Mouse (Mus musculus) stomach, postnatal 0 days (tissue): ENCODE results near the gene Snai1. TPM values are rescaled to one million over a fixed set of nuclear protein-coding genes. Genes with fewer than 3 reads are reported as not detected.

Experiments used
- ATAC-seq: fragments of 200-750 bp; cut with Nextera tagmentation; 2 replicates; pipeline ENCODE4 v1.8.0; 2017; ENCODE audit not compliant: low FRiP score, low TSS enrichment
- DNase-seq: peaks from one replicate; pipeline ENCODE4 v3.0.0-alpha.2; 2016; ENCODE audit warnings: low spot score
- H3K27ac ChIP-seq: fragments of 300-500 bp; sonication (generic); replicated peaks from 2 replicates; pipeline ENCODE4 v1.5.1; 2014; ENCODE audit warnings: mild to moderate bottlenecking, control low read depth
- H3K27me3 ChIP-seq: fragments of 300-500 bp; sonication (generic); 2 replicates; pipeline ENCODE4 v1.6.1; 2014; ENCODE audit warnings: low read length; ENCODE audit not compliant: control insufficient read depth, insufficient read depth
- H3K36me3 ChIP-seq: fragments of 300-500 bp; sonication (generic); 2 replicates; pipeline ENCODE4 v1.6.1; 2014; ENCODE audit warnings: low read length, mixed read lengths; ENCODE audit not compliant: control insufficient read depth, insufficient read depth
- H3K4me1 ChIP-seq: fragments of 300-500 bp; sonication (generic); replicated peaks from 2 replicates; pipeline ENCODE4 v1.6.1; 2014; ENCODE audit warnings: antibody characterized with exemption; ENCODE audit not compliant: control insufficient read depth, insufficient read depth
- H3K4me2 ChIP-seq: fragments of 300-500 bp; sonication (generic); replicated peaks from 2 replicates; pipeline ENCODE4 v1.6.1; 2014; ENCODE audit warnings: low read depth, mild to moderate bottlenecking, control low read depth, moderate library complexity
- H3K4me3 ChIP-seq: fragments of 300-500 bp; sonication (generic); 2 replicates; pipeline ENCODE4 v1.5.1; 2014; ENCODE audit warnings: low read depth, low read length, control low read depth
- H3K9ac ChIP-seq: fragments of 300-500 bp; sonication (generic); 2 replicates; pipeline ENCODE4 v1.6.1; 2014; ENCODE audit warnings: mild to moderate bottlenecking, low read length, control low read depth, mixed read lengths
- H3K9me3 ChIP-seq: fragments of 300-500 bp; sonication (generic); 2 replicates; pipeline ENCODE4 v1.6.1; 2016; ENCODE audit warnings: low read length; ENCODE audit not compliant: control insufficient read depth
- CTCF ChIP-seq: IDR thresholded peaks from 2 replicates; pipeline ENCODE4 v1.5.1; 2016; ENCODE audit warnings: antibody characterized with exemption, low read depth, mild to moderate bottlenecking, moderate library complexity
- EP300 ChIP-seq: optimal IDR thresholded peaks from 2 replicates; pipeline ENCODE3; 2016; ENCODE audit warnings: antibody characterized with exemption
- WGBS: fragments of 180-500 bp; shearing (Covaris S2); extraction: QIAGEN DNeasy Blood & Tissue Kit; methylation state at CpG from one replicate; pipeline ENCODE4 v1.1.7; 2014; 5-methylcytosine and 5-hydroxymethylcytosine counted together
- polyA plus RNA-seq: library from polyadenylated mRNA; unstranded; fragments of >200 nt; fragmentation: Nextera tagmentation; extraction: Ambion mirVana; gene quantifications from 2 replicates; pipeline ENCODE4 v1.2.1, GENCODE M21; 2015

The Snai1 gene
- polyA plus RNA-seq, 1 experiment from 2014 or later = 8.3 TPM

DNA sequence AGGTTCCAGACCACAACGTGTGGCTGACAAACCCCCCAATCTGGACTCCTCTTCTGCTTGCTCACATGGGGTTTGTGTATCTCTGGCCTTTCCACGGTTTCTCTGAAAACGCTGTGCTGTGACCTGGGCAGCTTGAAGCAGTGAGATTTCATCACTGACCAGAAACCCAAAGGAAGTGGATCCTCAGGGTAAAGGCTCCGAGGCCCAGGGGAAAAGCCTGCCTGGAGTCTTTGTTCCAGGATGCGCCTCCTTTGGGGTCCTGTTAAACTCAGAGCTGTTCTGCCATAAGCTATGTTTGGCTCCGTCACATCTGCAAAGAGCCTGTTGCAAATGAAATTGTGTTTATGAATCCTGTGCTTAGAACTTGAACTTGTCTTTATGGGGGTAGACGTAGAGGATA, 11.0 kb downstream of the Snai1 start:
- 0 out of 2 replicates have a peak, but pooled peaks cover 3% of the 10 kb centered on the region for H3K4me1 ChIP-seq
- H3K4me2 ChIP-seq = no peak overlapping the region
- H3K9ac ChIP-seq = no peak overlapping the region
- no peaks in the 10 kb centered on the region for H3K27me3 ChIP-seq
- ATAC-seq (no peak), DNase-seq (no peak)
- H3K4me3 ChIP-seq = no peak overlapping the region
- WGBS = 70% methylated on average over 7 of the region's 7 CpGs
- TF ChIP-seq EP300 = no peak
- no peak for TF ChIP-seq CTCF
- no peak overlapping the region for H3K27ac ChIP-seq
- no peaks in the 10 kb centered on the region for H3K36me3 ChIP-seq
- no peaks in the 10 kb centered on the region for H3K9me3 ChIP-seq

- H3K4me1 ChIP-seq = 0 out of 2 replicates have a peak, but pooled peaks cover 3% of the 10 kb centered on the region
- TF ChIP-seq EP300 = no peak
- no peak for TF ChIP-seq CTCF
- H3K9ac ChIP-seq = no peak overlapping the region
- H3K27ac ChIP-seq = no peak overlapping the region
- H3K27me3 ChIP-seq = no peaks in the 10 kb centered on the region
- H3K4me3 ChIP-seq = no peak overlapping the region
- 62% methylated on average over 8 of the region's 8 CpGs for WGBS
- ATAC-seq (no peak), DNase-seq (no peak)
- H3K36me3 ChIP-seq = no peaks in the 10 kb centered on the region
- no peak overlapping the region for H3K4me2 ChIP-seq
- H3K9me3 ChIP-seq = no peaks in the 10 kb centered on the region
Observed at GRCm38 (mm10) chr2:167550341-167550854, 12.4 kb downstream of the Snai1 start.

- Histone ChIP-seq H3K27ac (no peak overlapping the region), H3K4me2 (no peak overlapping the region), H3K4me1 (0 out of 2 replicates have a peak, but pooled peaks cover 3% of the 10 kb centered on the region), H3K36me3 (no peaks in the 10 kb centered on the region), H3K9me3 (no peaks in the 10 kb centered on the region), H3K27me3 (no peaks in the 10 kb centered on the region), H3K9ac (no peak overlapping the region), H3K4me3 (no peak overlapping the region)
- WGBS = 70% methylated on average over 8 of the region's 8 CpGs
- TF ChIP-seq EP300 (no peak), CTCF (no peak)
- DNase-seq (no peak), ATAC-seq (no peak)
Observed at GRCm38 (mm10) chr2:167551342-167551920, 13.4 kb downstream of the Snai1 start.

GRCm38 (mm10) chr2:167552292-167552691, 14.3 kb downstream of the Snai1 start:
- no peak for ATAC-seq
- 77% methylated on average over 4 of the region's 4 CpGs for WGBS
- TF ChIP-seq CTCF (no peak), EP300 (no peak)
- H3K27me3 ChIP-seq = no peaks in the 10 kb centered on the region
- no peak overlapping the region for H3K4me2 ChIP-seq
- H3K9me3 ChIP-seq = no peaks in the 10 kb centered on the region
- no peak for DNase-seq
- no peak overlapping the region for H3K9ac ChIP-seq
- no peaks in the 10 kb centered on the region for H3K36me3 ChIP-seq
- no peak overlapping the region for H3K4me3 ChIP-seq
- H3K4me1 ChIP-seq = 0 out of 2 replicates have a peak, but pooled peaks cover 3% of the 10 kb centered on the region
- peak overlapping the region; percentile 63 for H3K27ac ChIP-seq

GRCm38 (mm10) chr2:167552927-167553402, 15.0 kb downstream of the Snai1 start:
- H3K9me3 ChIP-seq = no peaks in the 10 kb centered on the region
- no peak overlapping the region for H3K4me3 ChIP-seq
- TF ChIP-seq EP300 (no peak), CTCF (no peak)
- H3K9ac ChIP-seq = no peak overlapping the region
- H3K27ac ChIP-seq = peak overlapping the region; percentile 63
- H3K27me3 ChIP-seq = no peaks in the 10 kb centered on the region
- H3K36me3 ChIP-seq = no peaks in the 10 kb centered on the region
- 0 out of 2 replicates have a peak, but pooled peaks cover 3% of the 10 kb centered on the region for H3K4me1 ChIP-seq
- ATAC-seq (peak; percentile 54; the same call in 1 of the 2 replicates), DNase-seq (peak; percentile 35)
- WGBS = 20% methylated on average over 11 of the region's 11 CpGs
- no peak overlapping the region for H3K4me2 ChIP-seq

DNA sequence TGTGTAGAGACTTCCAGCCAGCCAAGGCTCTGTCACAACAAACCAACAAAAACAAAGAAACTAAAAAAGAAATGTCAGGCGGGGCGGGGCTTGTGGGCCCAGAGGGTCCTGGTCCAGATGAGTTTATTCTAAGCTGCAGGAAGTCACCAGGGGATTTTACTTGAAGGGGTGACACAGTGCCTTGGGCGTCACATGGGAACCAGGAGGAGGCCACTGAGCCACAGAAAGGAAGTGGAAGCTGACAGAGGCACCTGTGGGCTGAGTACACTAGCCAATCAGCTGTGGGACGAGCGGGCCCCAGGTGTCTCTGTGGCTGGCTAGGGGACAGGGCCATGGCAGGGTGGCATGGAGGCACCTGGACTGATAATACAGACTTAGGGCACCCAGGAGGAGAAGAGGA, 17.8 kb downstream of the Snai1 start:
- H3K9ac ChIP-seq = no peak overlapping the region
- no peak overlapping the region for H3K27ac ChIP-seq
- DNase-seq (no peak), ATAC-seq (no peak)
- H3K4me1 ChIP-seq = 0 out of 2 replicates have a peak, but pooled peaks cover 3% of the 10 kb centered on the region
- no peaks in the 10 kb centered on the region for H3K36me3 ChIP-seq
- no peaks in the 10 kb centered on the region for H3K9me3 ChIP-seq
- TF ChIP-seq CTCF = no peak
- no peaks in the 10 kb centered on the region for H3K27me3 ChIP-seq
- 85% methylated on average over 5 of the region's 5 CpGs for WGBS
- H3K4me3 ChIP-seq = no peak overlapping the region
- H3K4me2 ChIP-seq = no peak overlapping the region
